Mouse (Mus musculus): ENCODE data around the gene Ilvbl.
"Not testable (repeated sequence)": the region's sequence is repeated elsewhere in the genome, so short reads cannot be mapped to it uniquely, and the experiment has no call there.

DNA sequence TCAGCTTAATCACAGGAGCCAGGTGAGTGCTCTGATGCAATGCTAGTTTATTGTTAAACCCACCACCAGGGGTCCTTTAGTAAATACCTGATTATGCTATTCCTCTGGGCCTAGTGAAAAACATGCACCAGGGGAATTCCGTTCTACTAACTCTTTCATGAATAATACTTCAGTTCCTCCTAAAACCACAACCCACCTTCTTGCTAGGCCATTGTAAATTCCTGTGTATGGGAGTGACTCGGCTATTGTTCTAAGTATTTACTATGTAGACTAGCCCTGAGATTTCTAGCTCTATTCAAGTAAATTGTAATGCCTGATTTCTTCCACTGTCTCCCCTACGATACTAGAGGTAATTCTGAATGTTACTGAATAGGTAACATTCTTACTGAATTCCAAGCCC, 49.1 kb upstream of the Ilvbl start:
- not testable (repeated sequence) for TF ChIP-seq EP300, CTCF (IDR thresholded peaks at IDR 0.05; ENCODE audit: low read depth)

Measured in heart, postnatal 0 days (tissue).